Mouse (Mus musculus) liver, adult 2 months (tissue): ENCODE measurements around the gene Lrig1.

Experiments used
- CTCF ChIP-seq: fragments of 200-500 bp; IDR thresholded peaks from 2 replicates; pipeline ENCODE4 v1.5.1; 2011; ENCODE audit warnings: low read depth, low read length, control low read depth
- POLR2A ChIP-seq: fragments of 200-500 bp; IDR thresholded peaks from 2 replicates; pipeline ENCODE4 v1.6.1; 2011; ENCODE audit warnings: low read length, control low read depth; ENCODE audit not compliant: insufficient read depth; ENCODE audit errors: extremely low read depth

GRCm38 (mm10) chr6:94677448-94677847, 22.5 kb downstream of the Lrig1 start:
- TF ChIP-seq POLR2A (no peak), CTCF (no peak)
